Mouse (Mus musculus) megakaryocyte, adult 5-6 weeks (primary cell): ENCODE measurements around the gene Olfr101. TPM values are rescaled to one million over a fixed set of nuclear protein-coding genes. Genes with fewer than 3 reads are reported as not detected.

Experiments
- ATAC-seq: 2 replicates; pipeline ENCODE4 v1.8.0; 2016; ENCODE audit warnings: mild to moderate bottlenecking, inconsistent platforms; ENCODE audit not compliant: poor library complexity, severe bottlenecking
- total RNA-seq, 2 experiments: library from RNA; stranded (forward) in 1 of 2; stranded (reverse) in 1 of 2; fragments of 153-499, 151-499 nt in 1 of 2; fragments of 221-1000, 200-1000 nt in 1 of 2; gene quantifications; 2 replicates each; pipeline versions ENCODE4 v1.2.3 to v1.2.4; 2015 to 2017

Olfr101 gene
- not detected in 2 replicates for total RNA-seq (2015)
- not detected in 2 replicates for total RNA-seq (2017)

DNA sequence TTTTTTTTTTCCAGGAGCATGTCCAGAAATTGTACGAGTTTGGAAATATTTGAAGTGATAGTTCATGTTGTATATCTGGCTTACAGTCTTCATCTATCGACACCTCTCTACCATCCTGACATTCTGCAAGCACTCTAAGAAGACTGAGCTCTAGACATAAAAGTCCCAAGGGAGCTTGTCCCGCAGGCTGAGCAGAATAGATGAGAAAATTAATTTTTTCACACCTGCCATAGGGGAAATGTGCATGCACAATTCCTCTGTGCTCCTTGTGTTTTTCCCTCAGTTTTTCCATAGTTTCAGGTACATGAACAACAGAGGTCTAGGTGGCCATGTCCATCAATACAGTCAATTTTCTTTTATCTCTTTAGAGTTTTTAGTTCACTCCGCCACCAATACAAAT, at the start of gene Olfr101:
TSS of gene Olfr101 (minus strand) at position 101 of the 400 bp plus-strand sequence.
- no peak for ATAC-seq

GRCm38 (mm10) chr17:37339598-37339997, 35.5 kb upstream of the Olfr101 start, which contains the start of gene Olfr103:
Gene Olfr103, minus strand, starts transcription at chr17:37339698.
- no peak for ATAC-seq

DNA sequence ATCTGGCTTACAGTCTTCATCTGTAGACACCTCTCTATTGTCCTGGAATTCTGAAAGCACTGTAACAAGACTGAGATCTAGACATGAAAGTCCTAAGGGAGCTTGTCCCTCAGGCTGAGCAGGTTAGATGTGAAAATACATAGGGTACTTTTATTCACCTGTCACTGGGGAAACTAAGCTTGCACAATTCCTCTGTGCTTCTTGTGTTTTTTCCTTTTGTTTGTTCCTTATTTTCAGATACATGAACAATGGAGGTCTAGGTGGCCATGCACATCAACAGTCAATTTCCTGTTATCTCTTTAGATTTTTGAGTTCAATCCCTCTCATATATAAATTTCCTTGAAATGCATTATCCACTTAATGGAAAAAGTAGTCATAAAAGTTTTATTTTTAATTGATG, 12.8 kb upstream of the Olfr101 start, which contains the start of gene Olfr102:
TSS of gene Olfr102 (minus strand) at position 101 of the 400 bp plus-strand sequence.
- ATAC-seq, result no peak

DNA sequence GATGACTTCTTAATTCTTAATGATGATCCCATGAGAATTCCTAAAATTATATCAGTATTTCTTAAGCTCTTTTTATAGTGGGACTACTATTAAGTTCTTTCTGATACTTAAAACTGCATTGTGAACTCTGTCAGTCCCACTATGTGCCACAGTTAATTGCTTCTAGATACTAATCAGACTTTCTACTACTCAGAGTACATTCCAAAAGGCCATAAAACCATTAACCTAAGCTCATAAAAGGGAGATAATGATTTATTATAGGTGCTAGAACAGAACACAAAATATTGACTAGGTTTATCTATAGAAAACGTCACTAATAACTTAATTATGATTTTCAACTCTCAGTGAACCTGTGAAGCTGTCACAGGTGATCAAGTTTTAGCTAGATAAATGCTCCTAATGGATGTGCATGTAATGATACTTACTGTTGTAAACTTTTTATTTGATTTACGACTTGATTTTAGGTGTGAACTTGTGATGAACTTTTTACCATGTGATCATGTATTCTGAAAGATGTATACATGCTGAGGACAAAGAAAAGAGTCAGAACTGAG, 6.1 kb upstream of the Olfr101 start:
- no peak for ATAC-seq

- ATAC-seq, result no peak
These were observed 4.4 kb upstream of the Olfr101 start for GRCm38 (mm10) chr17:37308483-37308882.

DNA sequence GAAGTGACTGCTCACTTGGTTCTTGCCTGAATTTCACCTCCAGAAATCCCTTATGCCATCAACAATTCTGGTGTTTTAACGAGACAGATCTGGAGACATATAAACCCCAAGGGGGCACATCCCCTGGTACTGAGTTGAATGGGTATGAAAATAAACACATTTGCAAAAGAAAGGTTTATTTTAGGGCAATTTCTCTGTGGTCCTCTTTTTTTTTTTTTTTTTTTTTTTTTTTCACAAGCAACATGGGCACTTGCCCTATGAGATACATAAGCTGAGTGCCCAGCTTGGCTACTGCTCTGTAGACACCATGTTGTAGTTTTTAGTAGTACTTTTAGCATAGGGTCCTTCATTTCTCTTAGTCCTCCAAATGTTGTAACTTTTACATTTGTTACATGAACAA, 20.8 kb downstream of the Olfr101 start, which contains the start of gene Olfr99:
TSS of gene Olfr99 (minus strand) at position 101 of the 400 bp plus-strand sequence.
- ATAC-seq, result no peak

- no peak for ATAC-seq
These were observed 23.8 kb downstream of the Olfr101 start for GRCm38 (mm10) chr17:37280331-37280730.

- ATAC-seq, result no peak
These were observed 27.5 kb downstream of the Olfr101 start for GRCm38 (mm10) chr17:37276573-37276972.

GRCm38 (mm10) chr17:37275626-37276248, 28.4 kb downstream of the Olfr101 start:
- no peak for ATAC-seq

DNA sequence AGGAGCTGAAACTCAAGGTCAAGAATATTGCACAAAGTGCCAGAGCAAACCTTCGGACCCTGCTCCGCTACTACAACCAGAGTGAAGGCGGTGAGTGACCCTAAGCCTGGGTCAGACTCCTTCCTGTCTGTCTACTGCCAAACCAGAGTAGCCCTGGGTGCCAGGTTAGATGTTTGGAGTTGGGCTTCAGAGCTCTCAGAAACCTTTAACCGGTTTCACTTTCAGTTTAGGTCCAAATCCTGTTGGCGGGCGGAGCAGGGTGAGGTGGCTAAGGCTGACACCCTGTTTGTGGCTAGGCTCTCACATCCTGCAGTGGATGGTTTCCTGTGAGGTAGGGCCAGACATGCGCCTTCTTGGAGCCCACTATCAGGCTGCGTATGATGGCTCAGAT, 33.4 kb downstream of the Olfr101 start:
- peak; percentile 78 for ATAC-seq

GRCm38 (mm10) chr17:37270058-37270701, 33.9 kb downstream of the Olfr101 start, which contains the start of gene H2-M3:
Gene H2-M3, plus strand, starts transcription at chr17:37270220.
- peak; percentile 88 for ATAC-seq

DNA sequence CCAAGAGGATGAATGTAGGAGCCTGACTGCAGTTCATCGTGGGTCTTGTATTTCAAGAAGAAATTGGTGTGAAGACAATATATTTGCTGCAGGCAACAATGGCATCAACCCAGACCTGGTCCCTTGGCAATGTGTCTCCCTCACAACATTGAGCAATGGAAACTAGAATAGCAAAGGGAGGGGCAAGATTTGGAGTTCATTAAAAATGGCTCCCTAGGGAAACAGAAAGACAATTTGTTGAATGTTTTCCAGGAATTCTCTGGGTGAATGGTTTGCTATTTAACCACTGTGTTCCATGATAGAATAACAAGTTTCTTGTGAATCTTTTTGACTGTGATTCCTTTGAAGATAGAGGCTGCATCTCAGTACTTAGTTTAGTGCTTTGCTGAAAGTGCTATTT, 40.5 kb downstream of the Olfr101 start, which contains the start of gene Olfr98:
TSS of gene Olfr98 (minus strand) at position 124 of the 400 bp plus-strand sequence.
- no peak for ATAC-seq

DNA sequence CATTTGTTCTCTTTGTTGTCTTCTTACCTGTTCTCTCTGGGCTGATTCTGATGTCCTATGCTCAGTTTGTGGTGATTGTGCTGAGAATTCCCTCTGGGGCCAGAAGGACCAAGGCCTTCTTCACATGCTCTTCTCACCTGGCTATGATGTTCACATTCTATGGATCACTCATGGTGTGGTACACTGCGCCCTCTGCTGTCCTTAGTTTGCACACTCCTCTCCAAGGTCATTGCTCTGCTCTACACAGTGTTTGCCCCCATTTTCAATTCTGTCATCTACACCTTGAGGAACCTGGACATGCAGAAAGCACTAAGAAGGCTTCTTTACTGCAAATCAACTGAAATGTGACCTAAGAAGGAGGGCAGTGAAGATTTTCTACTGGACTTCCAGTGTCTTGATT, 53.6 kb downstream of the Olfr101 start:
- ATAC-seq, result peak; percentile 75

DNA sequence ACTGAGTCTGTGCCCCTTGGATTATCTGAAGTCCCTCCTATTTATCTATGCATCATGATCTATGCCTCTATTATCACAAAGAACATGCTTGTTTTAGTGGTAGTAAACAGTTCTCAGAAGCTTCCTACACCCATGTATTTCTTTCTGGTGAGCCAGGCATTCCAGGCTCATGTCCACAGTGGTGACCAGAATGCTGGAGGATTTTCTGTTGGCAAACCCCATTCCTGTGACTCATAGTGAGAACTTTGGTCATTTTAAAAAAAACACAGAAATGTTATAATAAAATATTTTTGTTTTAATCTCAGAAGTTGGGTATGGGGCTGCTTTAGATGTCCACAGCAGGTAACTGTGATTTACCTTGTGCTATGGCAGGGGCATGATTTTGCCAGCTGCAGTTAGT, 54.7 kb downstream of the Olfr101 start:
- ATAC-seq, result no peak

Other genes with a start within 250 kb of the Olfr101 start
- gene Olfr90, start 215.8 kb downstream of the Olfr101 start, total RNA-seq (2015), result not detected in 2 replicates
- not detected in 2 replicates for gene Olfr90, start 215.8 kb downstream of the Olfr101 start, total RNA-seq (2017)
- gene Olfr91, start 206.0 kb downstream of the Olfr101 start, total RNA-seq (2015), result not detected in 2 replicates
- gene Olfr91, start 206.0 kb downstream of the Olfr101 start, total RNA-seq (2017), result not detected in 2 replicates
- not detected in 2 replicates for gene Olfr92, start 184.2 kb downstream of the Olfr101 start, total RNA-seq (2015)
- gene Olfr92, start 184.2 kb downstream of the Olfr101 start, total RNA-seq (2017), result not detected in 2 replicates
- gene Olfr93, start 142.8 kb downstream of the Olfr101 start, total RNA-seq (2015), result not detected in 2 replicates
- gene Olfr93, start 142.8 kb downstream of the Olfr101 start, total RNA-seq (2017), result not detected in 2 replicates
- not detected in 2 replicates for gene Ubd, start 110.4 kb downstream of the Olfr101 start, total RNA-seq (2015)
- 0.40 TPM in 1 of 2 replicates, not detected in the other for gene Ubd, start 110.4 kb downstream of the Olfr101 start, total RNA-seq (2017)
- gene Olfr94, start 103.3 kb downstream of the Olfr101 start, total RNA-seq (2015), result not detected in 2 replicates
- not detected in 2 replicates for gene Olfr94, start 103.3 kb downstream of the Olfr101 start, total RNA-seq (2017)
- not detected in 2 replicates for gene Olfr95, start 91.2 kb downstream of the Olfr101 start, total RNA-seq (2015)
- gene Olfr95, start 91.2 kb downstream of the Olfr101 start, total RNA-seq (2017), result 0.04 TPM in 1 of 2 replicates, not detected in the other
- not detected in 2 replicates for gene Olfr96, start 84.2 kb downstream of the Olfr101 start, total RNA-seq (2015)
- gene Olfr96, start 84.2 kb downstream of the Olfr101 start, total RNA-seq (2017), result not detected in 2 replicates
- gene Olfr97, start 67.0 kb downstream of the Olfr101 start, total RNA-seq (2015), result not detected in 2 replicates
- gene Olfr97, start 67.0 kb downstream of the Olfr101 start, total RNA-seq (2017), result not detected in 2 replicates
- not detected in 2 replicates for gene Olfr98, start 40.6 kb downstream of the Olfr101 start, total RNA-seq (2015)
- not detected in 2 replicates for gene Olfr98, start 40.6 kb downstream of the Olfr101 start, total RNA-seq (2017)
- 17.4 and 20.9 TPM in 2 replicates for gene H2-M3, start 34.1 kb downstream of the Olfr101 start, total RNA-seq (2015)
- gene H2-M3, start 34.1 kb downstream of the Olfr101 start, total RNA-seq (2017), result 42.3 and 45.1 TPM in 2 replicates
- gene Olfr99, start 20.9 kb downstream of the Olfr101 start, total RNA-seq (2015), result not detected in 2 replicates
- gene Olfr99, start 20.9 kb downstream of the Olfr101 start, total RNA-seq (2017), result not detected in 2 replicates
- gene Olfr102, start 12.7 kb upstream of the Olfr101 start, total RNA-seq (2015), result not detected in 2 replicates
- not detected in 2 replicates for gene Olfr102, start 12.7 kb upstream of the Olfr101 start, total RNA-seq (2017)
- gene Olfr103, start 35.4 kb upstream of the Olfr101 start, total RNA-seq (2015), result not detected in 2 replicates
- not detected in 2 replicates for gene Olfr103, start 35.4 kb upstream of the Olfr101 start, total RNA-seq (2017)
- not detected in 2 replicates for gene Olfr104-ps, start 55.3 kb upstream of the Olfr101 start, total RNA-seq (2015)
- gene Olfr104-ps, start 55.3 kb upstream of the Olfr101 start, total RNA-seq (2017), result not detected in 2 replicates
- not detected in 2 replicates for gene Olfr105-ps, start 74.7 kb upstream of the Olfr101 start, total RNA-seq (2015)
- gene Olfr105-ps, start 74.7 kb upstream of the Olfr101 start, total RNA-seq (2017), result not detected in 2 replicates
- not detected in 2 replicates for gene Olfr106-ps, start 86.1 kb upstream of the Olfr101 start, total RNA-seq (2015)
- not detected in 2 replicates for gene Olfr106-ps, start 86.1 kb upstream of the Olfr101 start, total RNA-seq (2017)
- gene Olfr107, start 94.9 kb upstream of the Olfr101 start, total RNA-seq (2015), result not detected in 2 replicates
- not detected in 2 replicates for gene Olfr107, start 94.9 kb upstream of the Olfr101 start, total RNA-seq (2017)
- gene Olfr108, start 141.2 kb upstream of the Olfr101 start, total RNA-seq (2015), result not detected in 2 replicates
- gene Olfr108, start 141.2 kb upstream of the Olfr101 start, total RNA-seq (2017), result not detected in 2 replicates
- not detected in 2 replicates for gene Olfr109, start 154.6 kb upstream of the Olfr101 start, total RNA-seq (2015)
- not detected in 2 replicates for gene Olfr109, start 154.6 kb upstream of the Olfr101 start, total RNA-seq (2017)
- 0.62 TPM in 1 of 2 replicates, not detected in the other for gene H2-M2, start 179.2 kb upstream of the Olfr101 start, total RNA-seq (2015)
- not detected in 2 replicates for gene H2-M2, start 179.2 kb upstream of the Olfr101 start, total RNA-seq (2017)
- gene Olfr110, start 188.2 kb upstream of the Olfr101 start, total RNA-seq (2015), result not detected in 2 replicates
- not detected in 2 replicates for gene Olfr110, start 188.2 kb upstream of the Olfr101 start, total RNA-seq (2017)
- not detected in 2 replicates for gene Olfr111, start 203.7 kb upstream of the Olfr101 start, total RNA-seq (2015)
- gene Olfr111, start 203.7 kb upstream of the Olfr101 start, total RNA-seq (2017), result not detected in 2 replicates